ENCODE assay signal across 21 mouse cellular contexts in genomic region chr8:11437862-11438261, GRCm38 (mm10). TPM values are rescaled to one million over a fixed set of nuclear protein-coding genes. Genes with fewer than 3 reads are reported as not detected.
DNase-seq lines count a peak whose midpoint lies in the region.
"Had no signal": no experiment of that assay in that cellular context is flagged by ENCODE, and none has a peak within 500 bp of the region (broad histone marks: within the 10 kb centered on the region; RNA-seq: fewer than 3 reads in every experiment).

No protein-coding gene starts in this region.

- DNase-seq in layer of hippocampus, adult 18-20 months (ENCODE audit: low spot score in 2 of 2), result peak; percentile 45 to 58
- no peak for DNase-seq in layer of hippocampus, postnatal 25 days (ENCODE audit: extremely low spot score in 1 of 2, low spot score in 1 of 2)
- DNase-seq in ES-CJ7 (ENCODE audit: low read depth, low spot score) (peak; percentile 25), ZHBTc4 (ENCODE audit: low read depth, low spot score) (peak; percentile 66)
- peak; percentile 48 for DNase-seq in right cerebral cortex, postnatal 25 days
- DNase-seq in gastrocnemius, adult 18-20 months (ENCODE audit: low spot score), result no peak
- DNase-seq in cerebellum, postnatal 4 days (ENCODE audit: low spot score in 2 of 2), result no peak
- DNase-seq: adrenal gland, postnatal 25 days; cerebellum, adult 11-12 months; cerebellum, postnatal 14 days; forebrain, postnatal 0 days; gastrocnemius, postnatal 14 days; heart, postnatal 10 days; kidney, adult 2 months; kidney, postnatal 10 days; layer of hippocampus, adult 9-11 months; liver, embryonic 13.5 days; lung, embryonic 14.5 days; lung, postnatal 36 days had no signal

RNA-seq across cellular contexts. Expression of gene Rab20, which starts 40.6 kb away (rescaled TPM):
- under 1 TPM; 0.30 to 0.89 TPM for total RNA-seq in layer of hippocampus, adult 18-20 months (2021)
- total RNA-seq in layer of hippocampus, postnatal 25 days (2021), result under 1 TPM; 0.20 to 0.26 TPM
- total RNA-seq in gastrocnemius, adult 18-20 months (2021), result 1 to 10 TPM; 2.5 to 4.6 TPM
- total RNA-seq: G1E; megakaryocyte-erythroid progenitor cell, adult 5-6 weeks had no signal

RNA-seq across cellular contexts. Expression of gene Naxd, which starts 59.4 kb away (rescaled TPM):
- 10 to 100 TPM; 56.0 to 59.7 TPM for total RNA-seq in layer of hippocampus, adult 18-20 months (2021)
- total RNA-seq in layer of hippocampus, postnatal 25 days (2021), result 10 to 100 TPM; 60.1 to 64.2 TPM
- total RNA-seq in gastrocnemius, adult 18-20 months (2021), result 10 to 100 TPM; 25.4 to 26.0 TPM

Comparison
In these comparisons a context has a peak if more than half of its experiments do, and no peak if none do; other contexts are left out.
1. DNase-seq: peak in layer of hippocampus, adult 18-20 months (2 of 2), ES-CJ7 (single experiment), ZHBTc4 (single experiment) and right cerebral cortex, postnatal 25 days (single experiment); none in layer of hippocampus, postnatal 25 days (0 of 2), gastrocnemius, adult 18-20 months (single experiment) and cerebellum, postnatal 4 days (0 of 2).